Mouse (Mus musculus) heart, adult 2 months (tissue): ENCODE results near the gene Dab2. TPM values are rescaled to one million over a fixed set of nuclear protein-coding genes. Genes with fewer than 3 reads are reported as not detected.

Source experiments
- DNase-seq, 2 experiments: peaks; one replicate each; pipeline ENCODE4 v3.0.0; 2021
- H3K27ac ChIP-seq: fragments of 200-600 bp; 2 replicates; pipeline ENCODE4 v1.8.1; 2022
- H3K27me3 ChIP-seq: fragments of 200-500 bp; 2 replicates; pipeline ENCODE4 v1.6.1; 2012; ENCODE audit warnings: mild to moderate bottlenecking, low read length, inconsistent platforms, mixed read lengths; ENCODE audit not compliant: control insufficient read depth, insufficient read depth
- H3K36me3 ChIP-seq: fragments of 200-500 bp; 2 replicates; pipeline ENCODE4 v1.6.1; 2012; ENCODE audit warnings: low read length, inconsistent platforms; ENCODE audit not compliant: control insufficient read depth, insufficient read depth
- H3K4me1 ChIP-seq: fragments of 200-500 bp; 2 replicates; pipeline ENCODE4 v1.6.1; 2011; ENCODE audit warnings: low read length; ENCODE audit not compliant: control insufficient read depth, insufficient read depth
- H3K4me3 ChIP-seq: fragments of 200-600 bp; 2 replicates; pipeline ENCODE4 v1.8.1; 2022
- H3K79me2 ChIP-seq: fragments of 200-500 bp; replicated peaks from 2 replicates; pipeline ENCODE4 v1.6.1; 2012; ENCODE audit warnings: mild to moderate bottlenecking, inconsistent platforms, low read length, moderate library complexity, mixed read lengths; ENCODE audit not compliant: control insufficient read depth, insufficient read depth
- H3K9ac ChIP-seq: fragments of 200-500 bp; 2 replicates; pipeline ENCODE4 v1.6.1; 2012; ENCODE audit warnings: low read depth, mild to moderate bottlenecking, control low read depth, inconsistent platforms, low read length, mixed read lengths
- CTCF ChIP-seq: fragments of 200-600 bp; IDR thresholded peaks from 2 replicates; pipeline ENCODE4 v1.8.1; 2022; ENCODE audit warnings: antibody characterized with exemption, mild to moderate bottlenecking, moderate library complexity
- EP300 ChIP-seq: fragments of 200-500 bp; IDR thresholded peaks from 2 replicates; pipeline ENCODE4 v1.6.1; 2011; ENCODE audit warnings: low read depth, low read length, control low read depth; ENCODE audit not compliant: insufficient read depth
- POLR2A ChIP-seq: fragments of 200-500 bp; IDR thresholded peaks from 2 replicates; pipeline ENCODE4 v1.6.1; 2011; ENCODE audit warnings: mild to moderate bottlenecking, low read depth, low read length, control low read depth; ENCODE audit not compliant: insufficient read depth
- WGBS: fragments of 180-500 bp; shearing (Covaris S2); methylation state at CpG from one replicate; pipeline ENCODE4 v1.1.7; 2018; 5-methylcytosine and 5-hydroxymethylcytosine counted together
- intact Hi-C: fragments of 180-260 bp; cut with DNase I; formaldehyde crosslinking; loops from one replicate; pipeline ENCODE4 v1.15.1; 2025
- polyA plus RNA-seq: library from polyadenylated mRNA; depleted of rRNA; stranded (reverse); fragments of >200 nt; gene quantifications from 2 replicates; pipeline ENCODE4 v1.2.3, GENCODE M21; 2012
- total RNA-seq, 2 experiments: library from RNA; stranded (reverse); gene quantifications; 2 replicates each; pipeline ENCODE4 v1.2.3; 2021

The Dab2 gene
- total and polyA plus RNA-seq, 3 experiments: 24.0 to 35.2 (median 27.3) TPM

GRCm38 (mm10) chr15:6320501-6320900 lies 20.9 kb downstream of the Dab2 start:
- Histone ChIP-seq H3K27ac (no peak overlapping the region), H3K36me3 (no peaks in the 10 kb centered on the region), H3K27me3 (no peaks in the 10 kb centered on the region), H3K9ac (no peak overlapping the region), H3K4me1 (no peaks in the 10 kb centered on the region), H3K79me2 (no peaks in the 10 kb centered on the region), H3K4me3 (no peak overlapping the region)
- TF ChIP-seq POLR2A (no peak), CTCF (no peak), EP300 (no peak)
- DNase-seq: no peak
- WGBS: 63% methylated on average over 5 of the region's 5 CpGs
- intact Hi-C loops: no loop called here

GRCm38 (mm10) chr15:6321263-6321662 lies 21.7 kb downstream of the Dab2 start:
- DNase-seq: no peak
- Histone ChIP-seq H3K4me3 (no peak overlapping the region), H3K36me3 (no peaks in the 10 kb centered on the region), H3K4me1 (no peaks in the 10 kb centered on the region), H3K27ac (no peak overlapping the region), H3K79me2 (no peaks in the 10 kb centered on the region), H3K27me3 (no peaks in the 10 kb centered on the region), H3K9ac (no peak overlapping the region)
- intact Hi-C loops: no loop called here
- TF ChIP-seq POLR2A: no peak
- TF ChIP-seq CTCF: no peak
- TF ChIP-seq EP300: no peak
- 91% methylated on average over 4 of the region's 4 CpGs for WGBS

- H3K4me3 ChIP-seq: no peak overlapping the region
- no peaks in the 10 kb centered on the region for H3K4me1 ChIP-seq
- TF ChIP-seq POLR2A (no peak), CTCF (no peak), EP300 (no peak)
- DNase-seq: no peak
- intact Hi-C loops: no loop called here
- no peak overlapping the region for H3K27ac ChIP-seq
- H3K36me3 ChIP-seq: no peaks in the 10 kb centered on the region
- H3K9ac ChIP-seq: no peak overlapping the region
- 54% methylated on average over 5 of the region's 5 CpGs for WGBS
- no peaks in the 10 kb centered on the region for H3K27me3 ChIP-seq
- H3K79me2 ChIP-seq: no peaks in the 10 kb centered on the region
These were observed 22.7 kb downstream of the Dab2 start for GRCm38 (mm10) chr15:6322311-6322710.

- Histone ChIP-seq H3K27ac (no peak overlapping the region), H3K4me3 (no peak overlapping the region), H3K9ac (no peak overlapping the region), H3K79me2 (no peaks in the 10 kb centered on the region), H3K27me3 (no peaks in the 10 kb centered on the region), H3K36me3 (no peaks in the 10 kb centered on the region), H3K4me1 (no peaks in the 10 kb centered on the region)
- no peak for DNase-seq
- 76% methylated on average over 7 of the region's 7 CpGs for WGBS
- TF ChIP-seq EP300: no peak
- TF ChIP-seq CTCF: no peak
- intact Hi-C loops: no loop called here
These were observed 24.0 kb downstream of the Dab2 start for GRCm38 (mm10) chr15:6323577-6323976.

GRCm38 (mm10) chr15:6325443-6325842 lies 25.9 kb downstream of the Dab2 start:
- no peaks in the 10 kb centered on the region for H3K79me2 ChIP-seq
- TF ChIP-seq EP300: no peak
- H3K4me3 ChIP-seq: no peak overlapping the region
- WGBS: 82% methylated on average over 4 of the region's 4 CpGs
- no peaks in the 10 kb centered on the region for H3K27me3 ChIP-seq
- H3K4me1 ChIP-seq: no peaks in the 10 kb centered on the region
- no peaks in the 10 kb centered on the region for H3K36me3 ChIP-seq
- H3K9ac ChIP-seq: no peak overlapping the region
- intact Hi-C loops: no loop called here
- DNase-seq: no peak
- no peak overlapping the region for H3K27ac ChIP-seq

GRCm38 (mm10) chr15:6326011-6326410 lies 26.4 kb downstream of the Dab2 start:
- WGBS: 47% methylated on average over 4 of the region's 4 CpGs
- Histone ChIP-seq H3K9ac (no peak overlapping the region), H3K4me3 (no peak overlapping the region), H3K27me3 (no peaks in the 10 kb centered on the region), H3K27ac (no peak overlapping the region), H3K79me2 (no peaks in the 10 kb centered on the region), H3K36me3 (no peaks in the 10 kb centered on the region), H3K4me1 (no peaks in the 10 kb centered on the region)
- intact Hi-C loops: no loop called here
- no peak for DNase-seq
- TF ChIP-seq POLR2A: no peak
- TF ChIP-seq CTCF: no peak
- TF ChIP-seq EP300: no peak
